Mouse (Mus musculus): ENCODE results near the gene Frg2f1.
"Not testable (repeated sequence)": the region's sequence is repeated elsewhere in the genome, so short reads cannot be mapped to it uniquely, and the experiment has no call there.

Gene Frg2f1

DNA sequence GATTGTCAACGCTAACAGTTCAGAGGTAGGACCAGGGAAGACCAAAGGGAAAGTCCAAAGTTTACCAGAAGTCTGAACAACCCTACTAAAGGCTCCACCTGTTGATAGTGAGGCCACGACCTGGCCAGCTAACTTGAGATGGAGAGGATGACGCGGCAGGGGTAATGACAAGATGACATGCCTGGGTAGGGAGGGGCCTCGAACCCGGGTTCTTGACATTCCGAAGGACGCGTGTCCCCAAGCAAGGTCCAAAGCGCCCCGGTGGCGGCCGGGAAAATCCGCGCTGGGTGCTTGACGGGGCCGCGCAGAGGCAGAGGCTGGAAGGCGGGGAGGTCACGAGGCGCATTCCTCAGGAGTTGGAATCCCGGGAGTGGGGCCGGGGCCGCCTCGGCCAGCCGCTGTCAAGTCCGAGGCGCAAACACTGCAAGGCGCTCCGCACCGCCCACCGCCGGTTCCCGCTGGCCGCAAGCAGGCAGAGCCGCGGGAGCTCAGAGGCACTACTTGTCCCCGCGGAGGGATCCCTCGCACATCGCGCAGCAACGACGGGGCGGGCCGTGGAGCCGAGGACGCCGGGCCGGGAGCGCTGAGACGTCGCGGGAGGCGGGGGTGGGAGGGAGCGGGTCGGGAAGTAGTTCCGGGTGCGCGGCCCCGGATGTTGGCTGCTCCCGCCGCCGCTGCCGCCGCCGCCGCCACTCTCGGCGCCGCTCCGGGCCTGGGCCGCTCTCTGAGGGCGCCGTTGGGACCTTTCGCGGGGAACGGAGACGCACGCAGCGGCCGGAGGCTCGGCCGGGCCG is at the start of gene Frg2f1:
Gene Frg2f1 (minus strand): TSS at position 499 of the 794 bp plus-strand sequence.
- DNase-seq (ENCODE audit: inconsistent age in 2 of 2, low spot score in 1 of 2) = peak; percentile 95 to 99

GRCm38 (mm10) chr4:119588037-119588436 is 48.7 kb upstream of the Frg2f1 start:
- no peak for DNase-seq (ENCODE audit: inconsistent age in 2 of 2, low spot score in 1 of 2)

DNA sequence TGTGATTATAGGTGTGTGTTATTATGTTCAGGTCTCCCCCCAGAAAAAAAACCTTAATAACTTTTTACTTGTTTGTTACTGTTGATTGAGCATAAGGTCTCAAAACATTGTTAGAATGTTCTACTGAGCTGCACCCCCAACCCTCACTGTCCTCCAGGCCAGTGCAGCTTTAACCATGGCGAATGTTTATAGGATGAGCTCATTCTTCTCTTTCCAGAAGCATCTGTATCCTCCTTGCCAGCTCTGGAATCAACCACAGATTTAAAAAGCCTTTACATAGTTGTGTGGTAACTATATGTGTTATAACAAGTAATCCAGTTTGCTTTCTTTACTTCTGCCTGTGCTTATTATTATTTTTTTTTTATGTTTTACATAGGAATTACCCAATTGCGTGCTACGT is 36.1 kb upstream of the Frg2f1 start:
- DNase-seq (ENCODE audit: inconsistent age in 2 of 2, low spot score in 1 of 2) = no peak

GRCm38 (mm10) chr4:119574504-119574903 is 35.2 kb upstream of the Frg2f1 start:
- no peak for DNase-seq (ENCODE audit: inconsistent age in 2 of 2, low spot score in 1 of 2)

- DNase-seq (ENCODE audit: inconsistent age in 2 of 2, low spot score in 1 of 2) = no peak
These were observed 33.4 kb upstream of the Frg2f1 start for GRCm38 (mm10) chr4:119572682-119573081.

GRCm38 (mm10) chr4:119566322-119566835 is 27.1 kb upstream of the Frg2f1 start:
- no peak for DNase-seq (ENCODE audit: inconsistent age in 2 of 2, low spot score in 1 of 2)

DNA sequence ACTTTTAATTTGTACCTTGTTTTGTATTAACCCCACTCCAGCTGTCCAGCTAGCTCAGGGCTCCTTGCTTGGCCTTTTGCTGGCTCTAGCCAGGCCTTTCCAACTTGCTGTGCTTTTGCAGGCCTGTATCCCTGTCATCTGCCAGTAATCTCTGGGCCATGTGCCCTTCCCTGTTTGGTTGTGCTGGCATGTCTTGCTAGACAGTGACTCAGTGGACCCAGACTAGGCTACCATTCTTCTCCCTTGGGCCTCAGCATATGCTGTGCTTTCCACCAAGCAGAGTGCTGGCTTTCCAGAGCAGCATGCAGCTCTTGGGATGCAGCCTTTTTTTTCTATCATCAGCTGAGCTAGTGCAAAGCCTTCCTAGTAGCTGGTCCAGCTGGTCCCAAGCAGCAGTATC is 23.8 kb upstream of the Frg2f1 start:
- DNase-seq (ENCODE audit: inconsistent age in 2 of 2, low spot score in 1 of 2) = no peak

DNA sequence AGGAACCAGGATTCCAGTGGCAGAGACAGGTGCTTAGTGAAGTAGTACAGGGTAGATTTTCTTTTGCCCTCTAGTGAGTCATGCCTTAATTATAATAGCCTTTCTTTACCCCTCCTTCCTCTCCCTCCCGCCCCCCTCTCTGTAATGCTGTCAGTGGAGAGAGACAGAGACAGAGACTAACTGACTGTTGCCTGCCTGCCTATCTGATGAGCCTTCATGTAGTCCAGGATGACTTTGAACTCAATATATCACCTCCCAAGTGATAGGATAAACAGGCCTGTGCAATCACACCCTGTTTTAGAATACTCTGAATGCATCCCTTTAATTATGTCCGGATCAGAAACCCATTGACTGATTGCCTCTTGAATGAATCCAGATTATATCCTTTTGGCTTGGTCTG is 16.1 kb upstream of the Frg2f1 start:
- no peak for DNase-seq (ENCODE audit: inconsistent age in 2 of 2, low spot score in 1 of 2)

GRCm38 (mm10) chr4:119550864-119551263 is 11.5 kb upstream of the Frg2f1 start:
- DNase-seq (ENCODE audit: inconsistent age in 2 of 2, low spot score in 1 of 2) = no peak

GRCm38 (mm10) chr4:119540533-119540890 is 1.2 kb upstream of the Frg2f1 start:
- DNase-seq (ENCODE audit: inconsistent age in 2 of 2, low spot score in 1 of 2) = no peak

- DNase-seq (ENCODE audit: inconsistent age in 2 of 2, low spot score in 1 of 2) = peak; percentile 71 to 84
These were observed 655 bp upstream of the Frg2f1 start for GRCm38 (mm10) chr4:119539836-119540532.

DNA sequence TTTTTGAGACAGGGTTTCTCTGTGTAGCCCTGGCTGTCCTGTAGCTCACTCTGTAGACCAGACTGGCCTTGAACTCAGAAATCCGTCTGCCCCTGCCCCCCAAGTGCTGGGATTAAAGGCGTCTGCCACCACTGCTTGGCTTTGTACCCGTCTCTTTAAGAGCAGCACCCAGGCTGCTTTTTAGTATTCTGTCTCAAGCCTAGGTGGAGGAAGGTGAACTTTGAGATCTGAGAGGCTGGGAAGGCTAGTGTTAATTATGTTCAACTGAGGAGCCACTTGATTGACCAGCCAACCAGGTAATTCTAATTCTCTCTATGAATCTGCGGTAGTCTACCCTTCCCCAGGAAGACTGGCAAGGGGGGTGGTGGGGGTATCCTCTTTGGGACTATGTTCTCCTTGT is 1.9 kb downstream of the Frg2f1 start:
- no peak for DNase-seq (ENCODE audit: inconsistent age in 2 of 2, low spot score in 1 of 2)

DNA sequence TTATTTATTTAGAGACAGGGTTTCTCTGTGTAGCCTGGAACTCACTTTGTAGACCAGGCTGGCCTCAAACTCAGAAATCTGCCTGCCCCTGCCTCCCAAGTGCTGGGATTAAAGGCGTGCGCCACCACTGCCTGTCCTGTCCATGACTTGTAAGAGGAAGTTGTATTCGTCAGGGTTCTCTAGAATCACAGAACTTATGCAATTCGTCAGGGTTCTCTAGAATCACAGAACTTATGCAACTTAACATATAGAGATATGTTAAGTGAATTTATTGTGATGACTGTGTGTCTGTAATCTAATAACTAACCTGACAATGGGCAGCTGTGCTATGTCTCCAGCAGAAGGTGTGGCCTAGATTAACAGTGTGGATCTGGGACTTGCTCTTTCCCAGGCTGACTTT is 2.7 kb downstream of the Frg2f1 start, which contains the start of gene Foxj3:
Gene Foxj3 (plus strand): TSS at position 390 of the 400 bp plus-strand sequence.
- DNase-seq (ENCODE audit: inconsistent age in 2 of 2, low spot score in 1 of 2) = not testable (repeated sequence)

DNA sequence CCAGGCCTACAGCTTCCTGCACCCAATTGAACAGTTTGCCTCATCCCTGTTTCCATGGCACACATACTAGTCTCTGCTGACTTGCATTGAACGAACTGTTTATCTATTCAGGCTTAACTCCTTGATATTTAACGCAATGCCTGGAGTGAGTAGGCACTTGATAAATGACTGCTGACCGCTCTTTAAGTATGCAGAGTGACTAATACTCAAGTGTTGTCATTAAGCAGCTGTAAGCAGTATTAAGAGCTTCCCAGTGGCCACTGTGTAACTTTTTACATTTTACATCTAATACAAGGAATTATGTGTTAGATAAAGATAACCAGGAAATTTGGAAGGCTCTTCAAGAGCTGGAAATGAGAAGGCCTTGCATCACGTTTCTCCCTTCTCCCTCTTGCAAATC is 4.2 kb downstream of the Frg2f1 start:
- peak in 1 of 2 experiments; percentile 38 for DNase-seq (ENCODE audit: inconsistent age in 2 of 2, low spot score in 1 of 2)

DNA sequence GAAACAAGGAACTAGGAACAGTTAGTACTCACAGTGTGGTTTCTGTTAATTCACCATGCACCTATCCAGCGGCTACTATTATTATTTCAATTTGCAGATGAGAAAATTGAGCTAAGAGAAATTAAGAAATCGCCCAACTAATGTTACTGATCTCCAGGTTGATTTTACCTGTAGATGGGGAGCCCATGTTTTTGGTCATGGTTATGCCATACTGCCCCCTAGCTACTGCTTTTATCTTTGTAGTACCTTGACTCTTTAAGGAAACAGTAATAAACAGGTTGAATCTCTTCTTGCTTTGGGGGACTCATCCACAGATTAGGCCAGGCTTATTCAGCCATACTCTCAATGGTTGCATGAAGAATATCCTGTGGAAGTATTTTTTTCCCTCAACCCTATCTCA is 7.5 kb downstream of the Frg2f1 start:
- peak in 1 of 2 experiments; percentile 60 for DNase-seq (ENCODE audit: inconsistent age in 2 of 2, low spot score in 1 of 2)

GRCm38 (mm10) chr4:119526329-119526845 is 12.9 kb downstream of the Frg2f1 start:
- DNase-seq (ENCODE audit: inconsistent age in 2 of 2, low spot score in 1 of 2) = no peak

- DNase-seq (ENCODE audit: inconsistent age in 2 of 2, low spot score in 1 of 2) = peak in 1 of 2 experiments; percentile 36
These were observed 14.9 kb downstream of the Frg2f1 start for GRCm38 (mm10) chr4:119524466-119524865.

GRCm38 (mm10) chr4:119524010-119524409 is 15.3 kb downstream of the Frg2f1 start:
- no peak for DNase-seq (ENCODE audit: inconsistent age in 2 of 2, low spot score in 1 of 2)

DNA sequence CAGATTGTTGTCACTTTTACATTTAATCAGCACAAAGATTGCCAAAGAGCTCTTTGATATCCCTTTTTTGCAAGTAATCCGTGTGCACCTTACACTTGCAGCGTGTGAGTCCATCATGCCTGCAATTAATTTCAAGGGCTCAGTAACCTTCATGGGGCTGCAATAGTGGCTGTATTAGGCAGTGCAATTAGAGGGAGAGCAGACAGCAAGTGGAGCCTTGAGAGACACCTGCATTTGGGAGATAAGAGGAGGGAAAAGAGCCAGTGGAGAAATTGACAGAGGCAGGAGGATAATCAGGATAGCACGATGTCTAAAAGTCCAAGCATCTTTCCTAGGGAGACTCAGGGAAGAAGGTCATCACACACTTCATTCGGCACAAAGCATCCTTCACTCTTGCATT is 15.8 kb downstream of the Frg2f1 start:
- no peak for DNase-seq (ENCODE audit: inconsistent age in 2 of 2, low spot score in 1 of 2)

GRCm38 (mm10) chr4:119512731-119513141 is 26.6 kb downstream of the Frg2f1 start:
- no peak for DNase-seq (ENCODE audit: inconsistent age in 2 of 2, low spot score in 1 of 2)

GRCm38 (mm10) chr4:119511591-119511990 is 27.7 kb downstream of the Frg2f1 start:
- DNase-seq (ENCODE audit: inconsistent age in 2 of 2, low spot score in 1 of 2) = no peak

DNA sequence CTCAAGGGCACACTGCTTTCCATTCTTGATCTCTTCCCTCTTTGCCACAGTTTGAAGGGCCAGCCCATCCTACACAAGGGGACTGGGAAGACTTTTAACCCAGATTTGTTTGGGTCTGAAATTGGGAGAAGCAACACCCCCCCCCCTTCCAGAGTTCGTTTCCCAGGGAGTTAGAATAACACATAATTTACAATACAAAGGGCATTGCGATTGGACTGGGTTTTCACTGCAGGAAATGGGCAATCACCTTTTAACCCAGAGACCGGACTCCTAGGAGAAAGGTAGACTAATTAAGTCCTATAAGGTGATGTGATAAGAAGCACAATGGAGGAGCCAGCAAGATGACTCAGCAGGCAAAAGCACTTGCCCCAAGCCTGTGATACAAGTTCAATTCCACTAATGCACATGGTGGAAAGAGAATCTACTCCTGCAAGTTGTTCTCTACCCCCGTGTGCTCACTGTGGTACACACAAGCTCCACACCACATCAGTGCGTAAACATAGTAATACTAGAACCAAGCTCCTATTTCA is 40.9 kb downstream of the Frg2f1 start:
- no peak for DNase-seq (ENCODE audit: inconsistent age in 2 of 2, low spot score in 1 of 2)

All from adrenal gland, adult (tissue).